In the genomic region with DNA sequence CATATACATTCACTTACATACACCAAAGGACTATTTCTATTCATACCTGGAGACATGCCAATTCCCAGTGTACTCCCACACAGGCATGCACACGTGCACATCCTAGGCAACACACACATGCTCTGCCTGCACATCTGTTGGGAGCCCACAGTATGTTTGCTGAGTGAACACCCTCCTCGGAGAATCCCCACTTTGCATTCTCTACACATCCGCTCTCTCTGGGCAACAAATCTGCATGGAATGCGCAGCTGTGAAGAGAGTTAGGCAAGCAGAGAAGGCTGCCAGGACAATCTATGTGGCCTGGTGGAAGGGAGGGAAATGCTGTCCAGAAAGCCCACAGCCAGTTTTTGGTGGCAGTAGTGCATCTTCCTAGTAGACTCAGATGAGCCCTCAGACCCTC, we compare ENCODE assay signal across 8 mouse cellular contexts.
DNase-seq lines count a peak whose midpoint lies in the region; ATAC-seq and TF ChIP-seq lines count a peak whose summit lies in the region.

No protein-coding gene starts in this region.

- no peaks in the 10 kb centered on the region for H3K36me3 ChIP-seq in intestine, embryonic 15.5 days
- H3K36me3 ChIP-seq in intestine, postnatal 0 days (ENCODE audit: control insufficient read depth, insufficient read depth) = no peaks in the 10 kb centered on the region
- no peaks in the 10 kb centered on the region; the same call in 1 of the 2 replicates for H3K36me3 ChIP-seq in forebrain, postnatal 0 days (ENCODE audit: insufficient read depth)
- no peaks in the 10 kb centered on the region for H3K36me3 ChIP-seq in intestine, embryonic 16.5 days (ENCODE audit: control insufficient read depth, insufficient read depth, low read length)

- WGBS in intestine, embryonic 15.5 days = 46% methylated on average over 4 of the region's 4 CpGs
- 42% methylated on average over 4 of the region's 4 CpGs for WGBS in intestine, postnatal 0 days
- WGBS in forebrain, postnatal 0 days = 37% methylated on average over 4 of the region's 4 CpGs
- 42% methylated on average over 4 of the region's 4 CpGs for WGBS in intestine, embryonic 16.5 days

- no peak for ATAC-seq in intestine, embryonic 15.5 days
- ATAC-seq in intestine, postnatal 0 days = no peak
- peak; percentile 88 for ATAC-seq in forebrain, postnatal 0 days
- peak; percentile 40; the same call in 1 of the 2 replicates for ATAC-seq in intestine, embryonic 16.5 days

- 0 out of 2 replicates have a peak, but pooled peaks cover 11% of the 10 kb centered on the region for H3K4me1 ChIP-seq in intestine, embryonic 15.5 days (replicated peaks)
- no peaks in the 10 kb centered on the region for H3K4me1 ChIP-seq in intestine, postnatal 0 days (replicated peaks; ENCODE audit: control insufficient read depth, insufficient read depth, low read length)
- H3K4me1 ChIP-seq in forebrain, postnatal 0 days (ENCODE audit: insufficient read depth) = peaks cover 10% of the 10 kb centered on the region
- peaks cover 9% of the 10 kb centered on the region; the same call in 1 of the 2 replicates for H3K4me1 ChIP-seq in intestine, embryonic 16.5 days (ENCODE audit: control insufficient read depth, insufficient read depth, low read length)

- no peaks in the 10 kb centered on the region for H3K27me3 ChIP-seq in intestine, embryonic 15.5 days (replicated peaks)
- H3K27me3 ChIP-seq in intestine, postnatal 0 days (replicated peaks; ENCODE audit: control insufficient read depth, insufficient read depth, low read length) = no peaks in the 10 kb centered on the region
- H3K27me3 ChIP-seq in forebrain, postnatal 0 days (ENCODE audit: insufficient read depth, low read length) = no peaks in the 10 kb centered on the region
- H3K27me3 ChIP-seq in intestine, embryonic 16.5 days (replicated peaks; ENCODE audit: control insufficient read depth, insufficient read depth, low read length) = no peaks in the 10 kb centered on the region

- H3K27ac ChIP-seq in intestine, embryonic 15.5 days = 0 out of 2 replicates have a peak overlapping the region, but pooled peaks have one; percentile 9
- H3K27ac ChIP-seq in intestine, postnatal 0 days (ENCODE audit: low read depth, low read length) = no peak overlapping the region
- no peak overlapping the region for H3K27ac ChIP-seq in forebrain, postnatal 0 days (ENCODE audit: low read depth, low read length)
- H3K27ac ChIP-seq in intestine, embryonic 16.5 days (ENCODE audit: low read length) = no peak overlapping the region

- peak; percentile 23 for DNase-seq in MN1 (ENCODE audit: low spot score)
- peak; percentile 78 for DNase-seq in forebrain, postnatal 0 days
- DNase-seq in embryo, embryonic 10 days (ENCODE audit: low spot score) = no peak
- no peak for DNase-seq in kidney, postnatal 4 days
- no peak for DNase-seq in thymus, postnatal 25 days

- no peak overlapping the region for H3K4me2 ChIP-seq in intestine, embryonic 15.5 days (replicated peaks)
- H3K4me2 ChIP-seq in intestine, postnatal 0 days (replicated peaks; ENCODE audit: low read depth) = no peak overlapping the region
- no peak overlapping the region for H3K4me2 ChIP-seq in forebrain, postnatal 0 days (ENCODE audit: low read depth)
- H3K4me2 ChIP-seq in intestine, embryonic 16.5 days (ENCODE audit: low read depth, low read length) = no peak overlapping the region

- no peak overlapping the region for H3K9ac ChIP-seq in intestine, embryonic 15.5 days
- no peak overlapping the region for H3K9ac ChIP-seq in intestine, postnatal 0 days (ENCODE audit: low read depth, low read length)
- H3K9ac ChIP-seq in forebrain, postnatal 0 days = no peak overlapping the region
- no peak overlapping the region for H3K9ac ChIP-seq in intestine, embryonic 16.5 days (ENCODE audit: low read depth, low read length)

- H3K9me3 ChIP-seq in intestine, embryonic 15.5 days = no peaks in the 10 kb centered on the region
- no peaks in the 10 kb centered on the region for H3K9me3 ChIP-seq in intestine, postnatal 0 days (ENCODE audit: control insufficient read depth)
- no peaks in the 10 kb centered on the region for H3K9me3 ChIP-seq in forebrain, postnatal 0 days (ENCODE audit: low read length)
- no peaks in the 10 kb centered on the region for H3K9me3 ChIP-seq in intestine, embryonic 16.5 days (ENCODE audit: control insufficient read depth, low read length)

- no peak overlapping the region for H3K4me3 ChIP-seq in intestine, embryonic 15.5 days (replicated peaks)
- H3K4me3 ChIP-seq in intestine, postnatal 0 days (ENCODE audit: low read depth, low read length) = no peak overlapping the region
- H3K4me3 ChIP-seq in forebrain, postnatal 0 days (ENCODE audit: low read depth, low read length) = no peak overlapping the region
- H3K4me3 ChIP-seq in intestine, embryonic 16.5 days (ENCODE audit: low read length) = no peak overlapping the region

- TF ChIP-seq CTCF in intestine, postnatal 0 days (IDR thresholded peaks at IDR 0.05; ENCODE audit: low read depth) = no peak
- TF ChIP-seq CTCF in forebrain, postnatal 0 days (IDR thresholded peaks at IDR 0.05; ENCODE audit: low read depth) = no peak

Comparison
In these comparisons a context has a peak if more than half of its experiments do, and no peak if none do; other contexts are left out.
1. ATAC-seq: peak in forebrain, postnatal 0 days (single experiment) and intestine, embryonic 16.5 days (single experiment); none in intestine, embryonic 15.5 days (single experiment) and intestine, postnatal 0 days (single experiment).
2. DNase-seq: peak in MN1 (single experiment) and forebrain, postnatal 0 days (single experiment); none in embryo, embryonic 10 days (single experiment), kidney, postnatal 4 days (0 of 2) and thymus, postnatal 25 days (single experiment).